Mouse (Mus musculus): Measurements from ENCODE around the gene Defa25.
"Not testable (repeated sequence)": the region's sequence is repeated elsewhere in the genome, so short reads cannot be mapped to it uniquely, and the experiment has no call there.

Gene Defa25

GRCm38 (mm10) chr8:21084142-21084541 is at the start of gene Defa25:
TSS of gene Defa25 (plus strand) at chr8:21084442.
- not testable (repeated sequence) for DNase-seq

- not testable (repeated sequence) for DNase-seq
Observed at GRCm38 (mm10) chr8:21054747-21055146, 29.5 kb upstream of the Defa25 start, which contains the start of gene Defa23. TSS of gene Defa23 (plus strand) at chr8:21055047.

- not testable (repeated sequence) for DNase-seq
Observed at GRCm38 (mm10) chr8:21064738-21065137, 19.5 kb upstream of the Defa25 start, which contains the start of gene Defa35. TSS of gene Defa35 (plus strand) at chr8:21065038.

- DNase-seq, result no peak
Observed at GRCm38 (mm10) chr8:21093106-21093505, 8.9 kb downstream of the Defa25 start.

GRCm38 (mm10) chr8:21095950-21096349 is 11.7 kb downstream of the Defa25 start, which contains the start of gene Gm14851:
TSS of gene Gm14851 (minus strand) at chr8:21096050.
- not testable (repeated sequence) for DNase-seq

- not testable (repeated sequence) for DNase-seq
Observed at GRCm38 (mm10) chr8:21134342-21134741, 50.1 kb downstream of the Defa25 start, which contains the start of gene Defa30. TSS of gene Defa30 (plus strand) at chr8:21134642.
